Mouse (Mus musculus) ES-Bruce4 (cell line): Measurements from ENCODE around the gene Stx11.

Source experiments
- CTCF ChIP-seq: IDR thresholded peaks from one replicate; pipeline ENCODE4 v1.8.1; 2011; ENCODE audit warnings: low read depth, low read length
- EP300 ChIP-seq: IDR thresholded peaks from 2 replicates; pipeline ENCODE4 v1.6.1; 2011; ENCODE audit warnings: low read depth, low read length; ENCODE audit not compliant: insufficient read depth
- POLR2A ChIP-seq: IDR thresholded peaks from one replicate; pipeline ENCODE4 v1.8.1; 2011; ENCODE audit warnings: low read length; ENCODE audit not compliant: insufficient read depth

GRCm38 (mm10) chr10:12911981-12912530 lies 52.0 kb downstream of the Stx11 start:
- TF ChIP-seq CTCF (no peak), POLR2A (no peak), EP300 (no peak)
